Mouse (Mus musculus) brain, embryonic 14.5 days (tissue): ENCODE results near the gene Ppm1j.

ENCODE experiments used
- CTCF ChIP-seq: fragments of 200-500 bp; IDR thresholded peaks from 2 replicates; pipeline ENCODE4 v1.5.1; 2012; ENCODE audit warnings: inconsistent platforms, mild to moderate bottlenecking, moderate library complexity, borderline replicate concordance; ENCODE audit not compliant: insufficient read depth, insufficient read length; ENCODE audit errors: extremely low read depth
- POLR2A ChIP-seq: fragments of 200-500 bp; IDR thresholded peaks from 2 replicates; pipeline ENCODE4 v1.6.1; 2012; ENCODE audit warnings: mild to moderate bottlenecking, inconsistent platforms, borderline replicate concordance; ENCODE audit not compliant: poor library complexity, insufficient read depth, insufficient read length, severe bottlenecking; ENCODE audit errors: extremely low read depth

DNA sequence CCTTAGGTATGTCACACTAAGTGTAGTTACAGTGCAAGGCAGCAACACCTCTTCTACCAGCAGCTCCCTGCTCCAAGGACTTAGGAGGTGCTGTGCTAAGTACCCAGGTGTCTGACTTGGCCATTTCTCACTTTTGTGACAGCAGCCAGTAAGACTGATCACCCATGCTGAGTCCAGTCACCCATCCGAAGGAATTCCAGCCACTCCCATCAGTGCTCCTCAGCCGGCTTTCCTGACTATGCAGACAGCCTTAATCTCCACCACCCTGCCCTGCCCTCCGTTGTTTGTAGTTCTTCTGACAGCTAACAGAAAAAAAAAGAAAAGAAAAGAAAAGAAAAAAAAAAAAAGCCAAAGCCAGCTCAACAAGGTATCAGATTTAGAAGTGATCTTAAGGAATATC lies 30.9 kb downstream of the Ppm1j start:
- TF ChIP-seq CTCF (no peak), POLR2A (no peak)
